Mouse (Mus musculus) lung, adult 18-20 months (tissue): ENCODE measurements at regions not wholly inside any gene's neighbourhood (a gene's known extent, or its start where the extent isn't known, plus 50 kb on each side); places are given as distances from the start of the nearest gene placed in this dataset.
"Not testable (repeated sequence)": the region's sequence is repeated elsewhere in the genome, so short reads cannot be mapped to it uniquely, and the experiment has no call there.

ENCODE experiments used
- DNase-seq, 2 experiments: peaks; one replicate each; pipeline ENCODE4 v3.0.0; 2022; ENCODE audit warnings: mixed read lengths in 2 of 2

GRCm38 (mm10) chrX:18960465-18960864 is 499.3 kb upstream of the 4930578C19Rik start:
- DNase-seq, result no peak

- peak; percentile 3 to 29 for DNase-seq
These were observed 481.4 kb upstream of the 4930578C19Rik start for GRCm38 (mm10) chrX:18942612-18943011.

GRCm38 (mm10) chrX:18933340-18933739 is 472.1 kb upstream of the 4930578C19Rik start:
- DNase-seq, result no peak

GRCm38 (mm10) chrX:18923084-18923483 is 461.9 kb upstream of the 4930578C19Rik start:
- no peak for DNase-seq

GRCm38 (mm10) chrX:18921366-18922092 is 460.3 kb upstream of the 4930578C19Rik start:
- DNase-seq, result no peak

- DNase-seq, result no peak
These were observed 421.6 kb upstream of the 4930578C19Rik start for GRCm38 (mm10) chrX:18882784-18883171.

- peak; percentile 46 to 52 for DNase-seq
These were observed 421.0 kb upstream of the 4930578C19Rik start for GRCm38 (mm10) chrX:18882088-18882783.

- DNase-seq, result no peak
These were observed 414.5 kb upstream of the 4930578C19Rik start for GRCm38 (mm10) chrX:18875734-18876133.

GRCm38 (mm10) chrX:18874051-18874450 is 412.9 kb upstream of the 4930578C19Rik start:
- peak in 1 of 2 experiments; percentile 53 for DNase-seq

GRCm38 (mm10) chrX:18838668-18839067 is 377.5 kb upstream of the 4930578C19Rik start:
- DNase-seq, result no peak

GRCm38 (mm10) chrX:18824971-18825370 is 363.8 kb upstream of the 4930578C19Rik start:
- DNase-seq, result not testable (repeated sequence)

- DNase-seq, result no peak
These were observed 353.3 kb upstream of the 4930578C19Rik start for GRCm38 (mm10) chrX:18814441-18814973.
